Mouse (Mus musculus) frontal cortex, adult (tissue): ENCODE measurements at regions not wholly inside any gene's neighbourhood (a gene's known extent, or its start where the extent isn't known, plus 50 kb on each side); places are given as distances from the start of the nearest gene placed in this dataset.

Experiments
- ATAC-seq: cut with Nextera tagmentation; 2 replicates; pipeline ENCODE4 v1.9.2; 2017; ENCODE audit warnings: mild to moderate bottlenecking, moderate library complexity, mixed read lengths; ENCODE audit not compliant: low TSS enrichment

DNA sequence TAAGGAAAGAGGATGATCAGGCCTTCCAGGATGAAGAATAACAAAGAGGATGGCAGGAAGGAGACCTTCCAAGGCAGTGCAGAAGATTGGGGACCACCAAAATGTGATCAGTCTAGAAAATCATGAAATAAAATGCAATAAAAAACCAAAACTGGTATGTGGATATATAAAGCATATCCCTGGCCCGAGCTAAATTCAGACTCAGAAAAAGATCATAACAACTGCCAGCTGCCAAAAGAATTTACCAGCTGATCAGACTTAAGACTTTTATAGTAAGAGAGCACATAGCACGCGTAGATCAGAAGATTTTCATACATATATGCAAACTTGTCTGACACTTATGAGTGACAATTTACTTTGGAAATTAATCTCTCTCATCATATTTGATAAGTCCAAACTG lies 767.5 kb upstream of the Zeb2 start:
- ATAC-seq, result peak; percentile 76; the same call in 1 of the 2 replicates

DNA sequence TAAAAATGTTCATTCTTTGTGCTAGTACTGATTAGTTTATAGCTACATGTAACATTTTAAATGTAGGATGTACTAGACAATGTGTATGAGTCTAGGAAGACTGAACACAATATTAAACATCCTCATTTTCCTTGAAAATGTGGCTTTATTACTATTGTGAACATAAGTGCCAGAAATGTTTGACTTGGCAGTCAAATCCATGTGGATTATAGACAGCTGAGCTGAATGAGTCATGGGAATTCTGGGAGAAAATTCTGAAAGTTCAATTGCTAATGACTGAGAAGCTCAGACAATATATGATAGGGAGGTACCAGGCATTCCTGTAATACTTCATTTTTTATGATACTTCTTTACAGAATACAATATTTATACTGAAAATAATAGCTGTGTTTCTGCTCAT lies 761.5 kb upstream of the Zeb2 start:
- no peak for ATAC-seq

DNA sequence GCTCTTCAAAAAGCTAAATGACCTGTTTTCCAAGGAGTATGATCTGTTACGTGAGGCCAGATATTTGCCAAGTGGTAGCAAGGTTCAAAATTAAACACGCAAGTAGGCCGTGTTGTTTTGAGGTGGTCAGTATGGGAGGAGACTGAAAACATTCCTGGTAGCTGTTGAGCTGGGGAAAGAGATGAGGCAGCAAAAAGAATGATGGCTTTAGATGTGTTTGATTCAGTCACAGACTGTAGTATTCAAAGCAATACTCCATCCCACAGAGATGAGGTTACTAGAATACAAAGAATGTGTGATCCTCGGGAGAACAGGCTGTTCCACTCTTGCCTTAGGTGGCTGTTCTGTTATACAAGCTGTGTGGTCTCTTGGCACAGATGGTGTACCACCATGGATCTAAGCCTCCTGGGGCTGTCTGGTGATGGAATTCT lies 742.7 kb upstream of the Zeb2 start:
- peak; percentile 70 for ATAC-seq

DNA sequence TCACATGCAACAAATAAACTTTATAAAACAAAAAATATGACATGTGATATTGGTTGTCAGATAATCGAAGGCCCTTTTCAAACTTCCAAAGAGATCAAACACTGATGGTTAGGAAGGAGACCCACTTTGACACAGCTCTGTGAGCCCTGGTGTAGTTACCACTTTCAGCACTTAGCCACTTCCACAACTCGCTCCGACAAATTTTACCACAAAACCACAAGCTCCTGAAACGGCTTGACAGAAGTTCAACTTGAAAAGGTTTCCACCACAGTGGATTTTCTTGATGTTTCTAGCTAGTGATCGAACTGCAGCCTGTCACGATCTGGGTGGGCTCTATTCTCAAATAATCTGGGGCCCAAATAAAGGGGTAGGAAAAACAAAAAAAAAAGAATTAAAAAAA lies 742.2 kb upstream of the Zeb2 start:
- ATAC-seq, result no peak

DNA sequence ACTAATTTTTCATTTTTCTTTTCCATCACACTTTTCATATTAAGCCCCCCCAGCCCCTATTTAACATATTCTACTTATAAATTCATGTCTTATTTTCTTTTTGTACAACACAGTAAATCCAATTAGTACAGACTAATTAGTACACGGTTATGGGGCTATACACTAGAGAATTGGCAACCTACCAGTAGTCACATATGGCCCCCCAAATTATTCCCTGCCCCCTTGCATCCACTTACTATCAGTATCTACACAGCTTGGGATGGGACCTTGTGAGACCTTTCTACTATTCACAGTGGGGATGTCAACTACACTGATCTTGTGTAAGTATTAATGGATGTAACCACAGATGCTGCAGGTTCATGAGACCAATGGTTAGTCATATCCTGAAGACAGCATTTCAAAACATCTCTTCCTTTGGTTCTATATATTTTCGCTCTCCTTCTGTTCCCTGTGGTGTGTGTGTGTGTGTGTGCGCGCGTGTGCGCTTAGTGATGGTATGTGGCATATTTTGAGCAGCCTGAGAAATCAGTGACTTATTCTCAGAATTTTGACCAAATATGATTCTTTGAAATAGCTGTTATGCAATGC lies 732.9 kb upstream of the Zeb2 start:
- no peak for ATAC-seq

DNA sequence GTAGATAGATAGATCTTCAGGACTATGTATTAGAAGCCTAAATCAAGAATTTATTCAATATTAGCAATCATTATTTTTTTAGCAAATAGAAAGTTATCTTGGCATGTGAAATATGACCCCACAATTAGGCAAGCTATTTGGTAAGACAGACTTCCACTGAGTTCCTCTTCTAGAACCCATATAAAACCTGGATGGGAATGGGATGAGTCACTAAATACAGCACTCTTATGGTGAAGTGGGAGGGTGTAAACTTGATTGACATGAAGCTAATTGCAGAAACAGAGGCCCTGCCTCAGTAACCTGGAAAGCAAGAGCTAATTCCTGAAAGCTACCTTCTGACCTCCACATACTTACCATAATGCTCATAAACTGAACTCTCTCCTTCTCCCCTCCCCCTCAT lies 723.2 kb upstream of the Zeb2 start:
- ATAC-seq, result no peak

DNA sequence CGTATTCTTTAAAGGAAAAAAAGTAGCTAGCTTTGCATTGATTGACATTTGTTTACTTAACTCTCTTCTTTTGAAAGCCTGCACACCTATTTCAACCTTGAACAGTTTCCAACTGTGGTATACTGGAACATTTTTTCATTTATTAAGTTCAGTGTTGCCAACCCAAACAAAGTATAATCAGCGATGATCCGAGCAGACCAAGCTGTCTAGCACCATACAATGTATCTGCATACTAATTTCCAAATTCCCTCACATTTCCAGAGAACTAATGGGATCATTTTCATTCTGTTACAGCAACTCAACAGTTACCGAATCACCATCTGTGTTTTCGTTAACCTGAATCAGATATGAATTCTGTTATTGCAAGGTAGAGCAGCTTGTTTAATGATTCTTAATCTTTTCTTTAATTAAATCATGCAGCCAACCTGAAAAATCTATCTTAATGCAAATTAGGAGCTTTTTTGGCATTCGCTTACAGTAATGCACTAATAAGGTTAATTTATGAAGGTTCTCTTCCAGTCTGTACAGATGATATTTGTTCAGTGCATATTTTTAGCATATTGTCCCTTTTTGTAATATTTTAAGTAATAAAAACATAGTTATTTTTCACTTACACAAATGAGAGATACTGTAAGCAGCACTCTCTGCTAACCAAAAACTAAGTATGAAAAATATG lies 719.5 kb upstream of the Zeb2 start:
- no peak for ATAC-seq

DNA sequence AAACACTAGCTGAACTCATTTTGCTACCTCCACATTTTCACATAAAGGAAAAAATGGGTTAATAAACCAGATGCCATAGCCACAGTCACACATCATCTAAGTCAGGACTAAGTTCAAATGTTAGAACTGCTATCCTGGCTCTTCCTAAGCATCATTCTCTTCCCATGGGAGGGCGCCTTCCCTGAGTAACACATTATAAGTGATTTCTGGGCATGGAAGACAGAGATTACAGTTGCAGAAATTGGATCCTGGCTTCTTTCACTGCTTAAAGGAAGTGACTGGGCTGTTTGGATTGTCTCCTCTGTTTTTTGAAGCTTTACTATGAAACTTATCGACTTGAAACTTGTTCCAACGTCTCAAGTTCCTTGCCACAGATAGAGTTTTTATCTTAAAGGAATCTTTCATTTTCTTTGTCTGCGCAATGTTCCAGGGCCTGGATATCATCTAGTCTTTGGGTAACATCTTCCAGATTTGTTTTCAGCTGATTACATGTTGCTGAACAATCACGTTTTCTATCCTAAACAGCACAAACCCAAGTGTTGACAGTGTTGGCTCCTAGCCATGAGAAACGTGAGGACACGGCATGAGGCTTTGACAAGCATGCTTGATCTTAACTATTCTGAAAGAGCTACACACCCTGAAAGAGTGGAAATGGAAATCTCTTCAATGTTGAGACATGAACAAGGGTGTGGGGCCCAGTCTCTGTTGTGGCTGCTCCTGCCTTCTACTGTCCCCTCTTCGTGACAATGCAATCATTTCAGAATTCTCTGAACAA lies 700.9 kb upstream of the Zeb2 start:
- ATAC-seq, result no peak

DNA sequence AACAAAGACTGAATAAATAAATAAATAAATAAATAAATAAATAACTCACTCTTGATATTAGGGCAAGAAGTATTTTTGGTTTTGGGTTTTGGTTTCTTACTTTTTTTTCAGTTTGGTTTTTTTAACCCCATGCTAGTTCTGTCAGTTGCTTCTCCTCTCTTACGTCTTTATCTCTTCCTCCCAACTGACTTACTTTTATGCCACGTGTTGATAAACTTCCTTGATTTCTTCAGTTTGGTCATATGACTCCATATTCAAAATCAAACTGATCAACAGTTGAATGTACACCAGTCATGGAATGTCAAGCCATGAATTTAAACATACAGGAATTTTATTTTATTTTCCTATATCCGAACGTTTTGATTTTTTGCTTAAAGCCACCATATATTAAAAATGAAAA lies 697.5 kb upstream of the Zeb2 start:
- no peak for ATAC-seq

DNA sequence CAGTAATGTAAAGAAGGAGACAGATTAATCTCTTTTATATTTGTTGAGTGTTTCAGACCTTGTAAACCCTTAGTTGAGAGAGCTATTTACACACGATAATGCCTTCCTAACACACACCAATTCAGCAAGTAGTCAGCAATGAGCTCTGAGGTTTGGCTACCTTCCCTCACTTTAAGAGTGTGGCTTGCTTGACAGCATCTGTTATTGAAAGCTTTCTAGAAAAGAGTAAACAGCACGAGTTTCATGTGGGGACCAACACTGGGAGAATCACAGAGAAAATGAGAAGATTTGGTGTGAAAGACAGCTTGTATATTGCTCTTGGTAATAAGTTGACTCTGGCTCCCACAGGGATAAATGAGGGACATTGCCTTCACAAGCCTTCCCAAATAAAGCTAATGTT lies 688.1 kb upstream of the Zeb2 start:
- no peak for ATAC-seq

DNA sequence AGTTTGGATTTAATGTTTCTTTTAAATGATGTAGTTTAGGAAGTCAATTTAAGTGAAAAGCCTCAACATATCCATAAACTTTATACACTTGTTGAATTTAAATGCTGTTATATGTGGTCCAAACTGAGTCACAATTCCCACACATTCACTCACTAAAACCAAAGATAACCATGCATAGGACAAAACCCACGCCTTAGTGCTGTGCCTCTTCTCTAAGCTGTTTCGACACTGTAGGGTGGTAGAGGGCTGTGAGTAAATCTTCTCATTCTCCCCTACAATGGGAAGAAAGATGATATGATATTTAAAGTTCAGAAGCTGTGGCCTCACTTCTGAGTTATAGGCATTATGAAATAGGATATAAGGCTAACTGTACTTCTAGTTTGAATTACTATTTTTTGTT lies 682.9 kb upstream of the Zeb2 start:
- ATAC-seq, result peak; percentile 96

DNA sequence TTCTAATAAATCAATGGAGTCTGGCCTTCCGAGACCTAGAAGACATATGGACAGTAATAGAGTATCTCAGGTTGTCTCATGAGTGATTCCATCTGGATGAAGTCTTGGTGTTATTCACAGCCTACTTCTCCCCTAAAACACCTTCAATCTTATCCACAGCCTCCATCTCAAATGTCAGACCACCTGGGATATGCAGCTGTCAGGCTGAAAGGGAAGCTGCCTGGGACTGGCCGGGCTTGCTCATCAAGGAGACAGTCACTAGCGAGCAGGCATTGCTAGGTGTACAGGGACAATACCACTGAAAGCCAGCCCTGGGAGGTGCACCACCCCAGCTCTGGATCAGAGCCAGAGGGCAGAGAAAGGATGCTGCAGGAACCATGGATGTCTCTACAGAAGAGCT lies 676.4 kb upstream of the Zeb2 start:
- no peak for ATAC-seq

DNA sequence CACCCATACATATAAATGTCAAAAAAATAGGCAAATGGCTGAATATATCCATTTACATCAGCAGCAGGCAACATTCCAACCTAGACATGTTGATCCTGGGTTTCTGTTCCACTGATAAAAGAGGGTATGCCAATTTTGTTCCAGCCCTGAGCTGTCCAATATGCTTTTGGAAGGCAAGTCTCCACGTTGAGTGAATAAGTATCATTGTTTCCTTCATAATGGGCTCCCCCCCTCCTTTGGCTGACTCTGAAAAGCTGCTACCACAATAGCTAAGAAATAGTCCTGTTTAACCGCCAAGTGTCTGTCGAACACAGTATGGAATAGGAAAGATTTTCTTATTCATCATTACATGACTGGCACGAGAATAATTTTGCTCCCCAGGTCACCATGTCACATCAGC lies 672.5 kb upstream of the Zeb2 start:
- ATAC-seq, result no peak

DNA sequence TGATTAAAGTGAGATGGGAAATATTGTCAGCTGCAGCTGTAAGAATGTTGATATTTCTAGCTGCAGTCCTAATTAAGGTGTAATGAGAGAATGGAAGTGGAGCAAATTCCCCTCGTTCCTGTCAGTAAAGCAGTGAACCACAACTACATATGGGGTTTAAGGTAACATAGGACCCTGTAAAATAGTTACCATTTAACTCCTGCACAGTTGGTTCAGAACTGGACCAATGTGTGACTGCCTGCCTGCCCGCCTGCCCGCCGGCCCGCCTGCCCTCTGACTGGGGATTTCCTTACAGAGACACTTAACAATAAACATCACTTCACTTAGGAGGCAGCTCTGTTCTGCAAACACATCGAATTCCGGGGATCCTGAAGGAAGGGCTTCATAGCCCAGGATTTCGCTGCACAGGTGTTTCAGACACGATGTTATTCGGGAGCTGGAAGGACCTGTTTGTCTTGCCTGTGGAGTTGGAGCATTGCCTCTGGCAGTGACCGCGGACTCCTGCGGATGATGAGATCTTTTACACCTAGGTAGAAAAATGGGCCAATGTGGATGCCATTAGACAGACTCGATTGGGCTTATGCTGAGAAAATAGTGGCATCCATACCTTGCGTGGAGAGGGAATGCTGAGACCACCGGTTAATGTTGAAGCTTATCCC lies 670.7 kb upstream of the Zeb2 start:
- ATAC-seq, result no peak

DNA sequence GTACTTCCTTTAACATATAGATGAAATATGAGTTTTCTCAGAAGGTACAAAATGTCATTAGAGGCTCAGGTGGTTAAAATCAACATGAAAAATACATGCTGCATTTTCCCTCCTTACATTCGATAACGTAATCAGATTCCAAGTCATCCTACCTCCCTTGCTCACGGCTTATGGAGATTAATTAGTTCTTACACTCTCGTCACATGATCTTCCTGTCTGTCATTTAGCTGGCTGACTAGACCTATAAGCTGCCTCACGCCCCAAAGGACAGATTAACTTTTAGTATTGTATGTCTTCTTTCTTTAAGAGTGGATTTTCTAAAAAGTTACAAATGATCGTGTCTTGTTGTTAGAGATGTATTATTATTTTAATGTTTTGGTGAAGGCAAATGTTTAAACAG lies 669.6 kb upstream of the Zeb2 start:
- ATAC-seq, result no peak

DNA sequence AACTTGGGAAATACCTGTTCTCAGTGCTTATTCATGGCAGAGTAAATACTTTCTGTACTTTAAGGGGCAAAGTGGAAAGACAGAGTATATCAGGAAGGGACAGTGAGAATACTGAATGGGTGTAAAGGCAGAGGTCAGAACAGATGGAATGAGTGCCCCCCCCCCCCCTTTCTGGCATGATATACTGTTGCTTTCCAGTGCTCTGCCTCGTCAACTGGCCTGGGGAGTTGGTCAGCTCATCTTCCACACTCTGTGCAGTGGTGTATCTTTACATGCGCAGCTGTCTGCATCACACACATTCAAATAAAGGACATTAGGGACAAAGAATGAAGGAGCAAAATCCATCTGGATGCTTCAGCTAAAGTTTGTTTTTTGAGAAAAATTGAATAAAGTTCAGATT lies 668.5 kb upstream of the Zeb2 start:
- no peak for ATAC-seq

DNA sequence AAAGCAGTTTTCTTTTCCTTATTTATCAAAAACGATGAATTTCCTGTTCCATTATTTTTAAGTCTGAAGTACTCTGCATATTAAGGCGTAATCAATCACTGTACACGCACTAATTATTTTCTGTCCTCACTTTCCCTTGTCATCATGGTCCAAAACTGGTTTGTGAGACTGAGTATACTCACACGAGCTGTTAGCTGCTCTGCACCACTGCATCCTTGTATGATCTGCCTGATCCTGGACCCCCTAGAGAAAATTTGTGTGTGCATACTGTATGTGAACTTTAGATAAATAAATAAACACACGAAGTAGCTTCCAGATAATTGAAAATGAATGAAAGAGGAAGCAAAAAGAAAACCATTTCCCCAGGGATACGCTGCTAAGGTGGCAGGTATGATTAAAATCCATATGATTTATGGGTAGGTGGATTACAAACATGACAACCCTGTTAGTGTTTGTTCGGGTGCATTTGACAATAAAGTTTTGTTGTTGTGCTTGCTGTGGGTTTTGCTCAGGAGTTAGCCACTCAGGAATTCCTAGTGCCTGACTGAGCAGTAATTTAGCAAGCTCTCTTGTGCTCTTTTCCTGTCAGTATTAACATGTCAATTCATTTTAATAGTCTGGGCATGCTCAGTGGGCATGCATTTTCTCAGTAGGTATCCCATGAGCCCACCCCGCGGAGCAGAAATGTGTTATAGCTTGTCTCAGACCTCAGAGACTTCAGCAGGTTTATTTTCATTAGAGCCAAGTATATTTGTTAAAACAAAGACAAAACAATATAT lies 666.6 kb upstream of the Zeb2 start:
- ATAC-seq, result no peak

DNA sequence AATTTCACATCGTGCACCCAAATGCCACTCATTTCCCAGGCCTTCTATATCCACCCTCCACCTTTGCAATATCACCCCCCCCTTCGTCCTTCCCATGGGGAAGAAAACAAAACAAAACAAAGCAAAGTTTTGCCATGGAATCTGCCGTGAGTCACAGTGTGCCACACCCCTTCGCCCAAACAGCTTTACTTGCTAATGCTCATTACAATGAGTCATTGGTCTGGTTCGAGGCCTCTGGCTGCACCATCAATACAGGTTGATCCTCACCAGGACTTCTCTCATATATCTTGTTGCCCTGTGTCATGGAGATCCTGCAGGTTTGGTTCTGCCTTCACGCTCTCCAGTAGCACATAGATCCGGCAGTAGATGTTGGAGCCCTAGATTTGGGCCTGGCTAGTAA lies 660.3 kb upstream of the Zeb2 start:
- ATAC-seq, result no peak

DNA sequence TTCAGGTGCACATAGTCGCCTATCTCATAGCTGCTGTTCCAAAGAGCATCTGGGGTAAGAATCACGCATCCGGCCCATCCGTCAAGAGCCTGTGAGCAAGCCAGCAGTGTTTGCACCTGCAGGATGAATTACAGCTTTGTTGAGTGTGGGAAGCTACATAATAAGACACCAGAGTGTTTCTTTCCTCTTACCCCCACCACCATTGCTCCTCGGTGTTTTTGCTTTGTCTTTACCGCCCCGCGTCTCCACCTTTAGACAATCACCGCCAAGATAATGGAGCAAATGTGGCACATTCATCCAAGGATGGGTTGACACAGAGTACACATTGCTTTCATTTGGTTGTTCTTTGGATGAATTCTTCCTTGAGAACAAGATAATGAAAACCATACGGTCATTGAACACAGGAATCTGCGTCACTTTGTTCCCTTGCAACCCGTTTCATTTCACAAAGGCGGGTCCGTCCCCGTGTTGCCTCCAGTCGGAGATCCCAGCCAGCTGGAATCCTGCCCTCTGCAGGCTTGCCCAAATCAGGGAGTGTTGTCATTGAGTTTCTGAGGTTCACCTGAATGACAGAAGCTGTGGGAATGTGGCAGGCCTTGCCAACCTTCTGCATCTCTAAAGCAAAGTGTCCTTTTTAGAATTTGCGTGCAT lies 659.4 kb upstream of the Zeb2 start:
- no peak for ATAC-seq

DNA sequence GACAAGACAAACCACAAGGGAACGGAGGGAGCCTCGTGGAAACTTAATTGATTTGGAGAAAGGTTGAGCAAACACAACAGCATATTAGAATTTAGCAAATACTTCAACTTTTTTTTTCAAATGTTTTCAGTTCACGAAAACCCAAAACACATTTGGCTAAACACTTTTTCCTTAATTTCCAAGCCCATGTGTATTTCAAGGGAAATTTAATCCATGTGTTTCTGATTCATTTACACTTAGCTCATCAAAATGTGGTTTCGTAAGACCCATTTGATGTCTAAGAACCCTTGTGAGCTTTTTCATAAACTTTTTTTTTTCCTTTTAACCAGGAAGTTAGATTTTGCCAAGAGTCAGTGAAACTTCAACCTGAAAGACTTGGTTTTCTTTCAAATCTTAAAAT lies 658.5 kb upstream of the Zeb2 start:
- no peak for ATAC-seq

DNA sequence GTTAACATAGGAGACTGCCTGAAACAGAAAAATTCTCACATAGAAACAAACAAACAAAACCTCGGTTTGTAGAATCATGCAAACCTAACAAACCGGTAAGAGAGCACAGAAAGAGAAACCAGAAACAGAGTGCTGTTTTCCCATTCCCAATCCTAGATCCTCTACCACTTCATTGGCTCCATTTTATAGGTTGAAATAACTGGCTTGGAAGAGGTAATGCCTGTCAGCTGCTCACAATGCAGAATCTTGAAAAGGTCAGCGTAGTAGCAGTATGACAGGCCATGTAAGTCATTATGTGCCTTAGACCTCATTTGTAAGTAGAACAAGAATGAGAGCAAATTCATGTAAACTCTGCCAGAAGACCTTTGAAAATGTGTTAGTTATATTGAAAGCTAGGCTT lies 657.2 kb upstream of the Zeb2 start:
- ATAC-seq, result no peak
